Mouse (Mus musculus) liver, embryonic 15.5 days (tissue): ENCODE results near the gene Slc36a2. TPM values are rescaled to one million over a fixed set of nuclear protein-coding genes. Genes with fewer than 3 reads are reported as not detected.
"Not testable (repeated sequence)": the region's sequence is repeated elsewhere in the genome, so short reads cannot be mapped to it uniquely, and the experiment has no call there.

Experiments
- ATAC-seq: fragments of 200-750 bp; cut with Nextera tagmentation; 2 replicates; pipeline ENCODE4 v1.8.0; 2017; ENCODE audit warnings: moderate number of reproducible peaks, mild to moderate bottlenecking, moderate library complexity; ENCODE audit not compliant: insufficient read depth
- H3K27ac ChIP-seq: fragments of 300-500 bp; sonication (generic); replicated peaks from 2 replicates; pipeline ENCODE4 v1.5.1; 2015; ENCODE audit warnings: mild to moderate bottlenecking, inconsistent platforms
- H3K27me3 ChIP-seq: fragments of 300-500 bp; sonication (generic); 2 replicates; pipeline ENCODE4 v1.6.1; 2015; ENCODE audit warnings: mild to moderate bottlenecking, inconsistent platforms
- H3K36me3 ChIP-seq: fragments of 300-500 bp; sonication (generic); replicated peaks from 2 replicates; pipeline ENCODE4 v1.6.1; 2015; ENCODE audit warnings: moderate library complexity, mild to moderate bottlenecking, inconsistent platforms
- H3K4me1 ChIP-seq: fragments of 300-500 bp; sonication (generic); replicated peaks from 2 replicates; pipeline ENCODE4 v1.6.1; 2015; ENCODE audit warnings: inconsistent platforms
- H3K4me2 ChIP-seq: fragments of 300-500 bp; sonication (generic); 2 replicates; pipeline ENCODE4 v1.6.1; 2015; ENCODE audit warnings: moderate library complexity, mild to moderate bottlenecking, inconsistent platforms
- H3K4me3 ChIP-seq: fragments of 300-500 bp; sonication (generic); replicated peaks from 2 replicates; pipeline ENCODE4 v1.5.1; 2015; ENCODE audit warnings: mild to moderate bottlenecking, inconsistent platforms
- H3K9ac ChIP-seq: fragments of 300-500 bp; sonication (generic); 2 replicates; pipeline ENCODE4 v1.6.1; 2015; ENCODE audit warnings: moderate library complexity, mild to moderate bottlenecking, inconsistent platforms
- H3K9me3 ChIP-seq: fragments of 300-500 bp; sonication (generic); replicated peaks from 2 replicates; pipeline ENCODE4 v1.6.1; 2016; ENCODE audit warnings: inconsistent platforms
- WGBS: fragments of 180-500 bp; shearing (Covaris S2); methylation state at CpG from one replicate; pipeline ENCODE4 v1.1.7; 2015; ENCODE audit warnings: mixed read lengths; ENCODE audit not compliant: insufficient replicate concordance; 5-methylcytosine and 5-hydroxymethylcytosine counted together
- polyA plus RNA-seq: library from polyadenylated mRNA; unstranded; fragments of >200 nt; fragmentation: Nextera tagmentation; extraction: Ambion mirVana; gene quantifications from 2 replicates; pipeline ENCODE4 v1.2.1, GENCODE M21; 2015

Gene Slc36a2
- polyA plus RNA-seq, 1 experiment from 2014 or later, result 27.3 TPM

DNA sequence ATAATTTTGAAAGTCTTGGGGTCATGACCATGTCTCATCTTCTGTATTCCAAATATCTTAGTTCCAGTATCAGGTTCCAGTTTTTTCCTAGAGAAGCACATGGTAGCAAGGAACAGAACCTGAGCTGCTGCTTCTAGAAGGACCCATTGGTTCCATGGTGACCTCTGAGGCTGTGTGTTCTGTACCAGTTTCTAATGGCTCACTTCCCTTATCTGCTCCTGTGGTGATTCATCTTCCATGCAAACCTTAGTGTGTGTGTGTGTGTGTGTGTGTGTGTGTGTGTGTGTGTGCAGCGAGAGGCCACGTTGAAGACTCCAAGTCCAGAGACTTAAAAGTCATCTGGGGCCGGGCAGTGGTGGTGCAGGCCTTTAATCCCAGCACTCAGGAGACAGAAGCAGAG lies 68.9 kb downstream of the Slc36a2 start:
- no peak for ATAC-seq
- no peak overlapping the region for H3K9ac ChIP-seq
- no peaks in the 10 kb centered on the region for H3K27me3 ChIP-seq
- H3K4me3 ChIP-seq, result no peak overlapping the region
- no peaks in the 10 kb centered on the region for H3K36me3 ChIP-seq
- 56% methylated on average over 3 of the region's 3 CpGs for WGBS
- no peak overlapping the region for H3K27ac ChIP-seq
- H3K9me3 ChIP-seq, result no peaks in the 10 kb centered on the region
- no peaks in the 10 kb centered on the region for H3K4me1 ChIP-seq
- no peak overlapping the region for H3K4me2 ChIP-seq

DNA sequence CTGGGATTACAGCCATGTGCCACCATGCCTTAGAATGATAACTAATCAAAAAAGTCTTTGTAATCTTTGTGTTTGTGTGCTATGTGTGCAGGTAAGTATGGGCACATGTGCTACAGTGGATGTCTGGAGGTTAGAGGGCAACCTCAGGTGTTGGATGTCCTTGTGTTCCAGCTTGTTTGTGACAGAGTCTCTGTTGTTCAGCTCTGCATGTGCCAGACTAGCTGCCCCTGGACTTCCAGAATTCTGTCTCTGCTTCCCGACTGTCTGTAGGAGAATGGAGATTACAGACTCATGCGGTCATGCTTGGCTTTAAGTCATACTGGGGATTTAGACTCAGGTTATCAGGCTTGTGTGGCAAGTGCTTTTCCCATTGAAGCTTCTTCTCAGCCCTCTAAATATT lies 70.6 kb downstream of the Slc36a2 start:
- Histone ChIP-seq H3K4me3 (no peak overlapping the region), H3K36me3 (peaks cover under 1% of the 10 kb centered on the region; the same call in 1 of the 2 replicates), H3K9ac (no peak overlapping the region), H3K4me1 (no peaks in the 10 kb centered on the region), H3K27ac (peak overlapping the region; percentile 66), H3K9me3 (no peaks in the 10 kb centered on the region), H3K4me2 (no peak overlapping the region), H3K27me3 (no peaks in the 10 kb centered on the region)
- no peak for ATAC-seq
- 62% methylated on average over 2 of the region's 2 CpGs for WGBS

GRCm38 (mm10) chr11:55113861-55114250 lies 71.0 kb downstream of the Slc36a2 start:
- peak overlapping the region; percentile 66 for H3K27ac ChIP-seq
- H3K4me3 ChIP-seq, H3K36me3 ChIP-seq, H3K9me3 ChIP-seq, H3K4me1 ChIP-seq, H3K9ac ChIP-seq, H3K27me3 ChIP-seq, ATAC-seq, H3K4me2 ChIP-seq: not testable (repeated sequence)
- 17% methylated on average over 4 of the region's 4 CpGs for WGBS

DNA sequence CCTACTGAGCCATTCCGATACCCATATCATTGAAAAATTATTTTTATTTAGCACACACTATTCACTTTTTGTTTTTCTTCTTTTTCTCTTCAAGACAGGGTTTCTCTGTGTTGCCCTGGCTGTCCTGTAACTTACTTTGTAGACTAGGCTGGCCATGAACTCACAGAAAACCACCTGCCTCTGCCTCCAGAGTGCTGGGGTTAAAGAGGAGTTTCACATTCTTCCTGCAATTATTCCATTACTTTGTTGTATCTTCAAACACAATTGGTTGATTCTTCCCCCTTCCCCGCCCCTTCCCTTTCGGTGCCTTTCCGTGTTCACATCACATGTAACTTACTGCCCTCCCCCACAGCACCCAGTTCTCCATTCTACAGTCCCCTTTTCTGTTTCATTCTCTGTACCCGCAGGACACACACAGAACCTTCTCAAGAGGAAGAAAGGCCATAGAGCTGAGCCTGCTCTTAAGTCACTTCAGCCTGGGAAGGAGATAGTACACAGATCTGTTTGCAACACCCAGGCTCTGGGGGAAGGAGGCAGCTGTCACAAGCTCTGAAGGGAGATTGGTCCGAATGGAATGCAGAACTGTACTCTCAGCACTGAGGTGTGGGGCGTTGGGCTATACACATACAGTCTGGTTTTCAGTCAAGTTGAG lies 71.5 kb downstream of the Slc36a2 start:
- ATAC-seq, result peak; percentile 42
- Histone ChIP-seq H3K4me3 (no peak overlapping the region), H3K36me3 (peaks cover 10% of the 10 kb centered on the region; the same call in 1 of the 2 replicates), H3K4me1 (no peaks in the 10 kb centered on the region), H3K9ac (no peak overlapping the region), H3K27me3 (no peaks in the 10 kb centered on the region), H3K9me3 (no peaks in the 10 kb centered on the region), H3K27ac (peak overlapping the region; percentile 66), H3K4me2 (no peak overlapping the region)
- 18% methylated on average over 7 of the region's 7 CpGs for WGBS

- no peak overlapping the region for H3K27ac ChIP-seq
- no peak overlapping the region for H3K4me3 ChIP-seq
- no peaks in the 10 kb centered on the region for H3K9me3 ChIP-seq
- no peak for ATAC-seq
- H3K4me2 ChIP-seq, result no peak overlapping the region
- no peak overlapping the region for H3K9ac ChIP-seq
- peaks cover 12% of the 10 kb centered on the region; the same call in 1 of the 2 replicates for H3K36me3 ChIP-seq
- H3K4me1 ChIP-seq, result no peaks in the 10 kb centered on the region; the same call in 1 of the 2 replicates
- WGBS, result 69% methylated on average over 7 of the region's 7 CpGs
- H3K27me3 ChIP-seq, result no peaks in the 10 kb centered on the region
Observed at GRCm38 (mm10) chr11:55110566-55111169, 74.2 kb downstream of the Slc36a2 start.

DNA sequence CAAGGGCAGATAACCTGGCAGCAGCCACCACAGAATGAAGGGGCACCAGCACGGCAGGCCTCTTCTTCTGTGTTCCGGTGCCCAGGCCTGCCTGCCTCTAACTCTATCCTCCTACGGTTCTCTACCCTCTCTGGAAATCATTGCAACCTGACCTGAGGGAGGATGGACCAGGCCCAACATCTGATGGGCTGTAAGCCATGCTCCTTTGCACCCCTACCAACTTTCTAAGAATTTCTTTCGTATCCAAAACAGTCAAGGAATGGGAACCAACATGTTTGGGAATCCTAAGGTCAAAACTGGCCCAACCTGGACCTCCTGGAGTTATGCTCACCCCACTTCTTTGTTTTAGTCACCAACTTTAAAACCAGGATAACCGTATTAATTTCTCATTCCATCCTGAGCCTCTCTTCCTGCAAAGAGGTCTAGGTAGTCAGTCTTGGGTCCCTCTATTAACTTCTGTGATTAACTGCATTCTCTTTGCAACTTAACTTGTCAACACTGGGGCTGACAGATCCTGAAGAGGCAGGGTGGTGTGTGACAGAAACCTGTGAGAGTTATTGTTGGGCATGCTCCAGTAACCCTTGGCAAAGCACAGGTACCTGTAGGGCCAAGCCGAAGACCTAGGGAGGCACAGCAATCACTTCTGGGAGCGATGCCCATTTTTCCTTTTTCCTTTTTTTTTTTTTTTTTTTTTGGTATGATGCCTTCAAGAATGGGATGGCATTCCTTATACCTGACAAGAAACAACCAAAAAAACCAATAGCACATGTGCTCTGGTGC lies 75.2 kb downstream of the Slc36a2 start:
- no peak overlapping the region for H3K4me2 ChIP-seq
- H3K4me1 ChIP-seq, result peaks cover 4% of the 10 kb centered on the region
- no peak overlapping the region for H3K9ac ChIP-seq
- no peaks in the 10 kb centered on the region for H3K9me3 ChIP-seq
- H3K4me3 ChIP-seq, result no peak overlapping the region
- H3K27ac ChIP-seq, result no peak overlapping the region
- no peak for ATAC-seq
- H3K27me3 ChIP-seq, result no peaks in the 10 kb centered on the region
- WGBS, result 71% methylated on average over 7 of the region's 7 CpGs
- H3K36me3 ChIP-seq, result peaks cover 12% of the 10 kb centered on the region; the same call in 1 of the 2 replicates

Other genes with a start within 250 kb of the Slc36a2 start
- gene Tnip1, start 222.2 kb downstream of the Slc36a2 start, polyA plus RNA-seq, result 6.1 and 6.6 TPM in 2 replicates
- 54.2 and 57.5 TPM in 2 replicates for gene Anxa6, start 151.6 kb downstream of the Slc36a2 start, polyA plus RNA-seq
- gene Ccdc69, start 106.9 kb downstream of the Slc36a2 start, polyA plus RNA-seq, result 1.3 and 1.4 TPM in 2 replicates
- 22.4 and 26.8 TPM in 2 replicates for gene Gm2a, start 87.0 kb downstream of the Slc36a2 start, polyA plus RNA-seq
- not detected in 2 replicates for gene Slc36a3, start 33.4 kb downstream of the Slc36a2 start, polyA plus RNA-seq
- gene Slc36a1, start 19.3 kb upstream of the Slc36a2 start, polyA plus RNA-seq, result 1.8 and 2.6 TPM in 2 replicates
- gene Fat2, start 151.5 kb upstream of the Slc36a2 start, polyA plus RNA-seq, result not detected in 2 replicates
- 154 and 161 TPM in 2 replicates for gene Sparc, start 238.1 kb upstream of the Slc36a2 start, polyA plus RNA-seq